Mouse (Mus musculus) ovary, postnatal 14 days (tissue): ENCODE results near the gene Frat1.
"Not testable (repeated sequence)": the region's sequence is repeated elsewhere in the genome, so short reads cannot be mapped to it uniquely, and the experiment has no call there.

ENCODE experiments used
- DNase-seq: peaks from one replicate; pipeline ENCODE4 v3.0.0; 2022; ENCODE audit warnings: low spot score

Frat1 gene

GRCm38 (mm10) chr19:41842706-41843105, 12.9 kb downstream of the Frat1 start:
- no peak for DNase-seq

GRCm38 (mm10) chr19:41844345-41844744, 14.6 kb downstream of the Frat1 start:
- no peak for DNase-seq

GRCm38 (mm10) chr19:41846366-41847090, 16.8 kb downstream of the Frat1 start:
- DNase-seq = no peak

DNA sequence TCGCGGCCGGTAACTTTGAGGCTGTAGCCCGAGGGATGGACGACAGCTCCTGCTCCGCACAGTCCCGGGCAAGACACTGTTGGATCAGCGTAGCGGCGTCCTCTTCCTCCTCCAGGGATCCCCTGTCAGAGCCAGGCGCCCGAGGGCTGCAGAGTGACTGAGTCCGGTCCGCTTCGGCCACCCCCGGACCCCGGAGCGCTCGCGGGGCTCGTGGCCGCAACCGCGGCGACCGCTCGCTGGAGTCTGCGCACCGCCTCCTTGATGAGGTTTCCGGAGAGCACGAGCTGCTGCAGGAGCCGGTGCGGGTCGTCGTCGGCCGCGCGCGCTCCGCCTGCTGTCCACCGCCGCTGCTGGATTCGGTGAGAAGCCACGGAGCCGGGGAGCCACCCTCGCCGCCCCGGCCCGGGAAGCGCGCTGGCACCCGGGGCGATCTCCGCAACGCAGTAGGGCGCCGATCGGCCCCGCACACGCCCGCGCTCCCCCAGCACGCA, 17.4 kb downstream of the Frat1 start:
- DNase-seq = peak; percentile 42

DNA sequence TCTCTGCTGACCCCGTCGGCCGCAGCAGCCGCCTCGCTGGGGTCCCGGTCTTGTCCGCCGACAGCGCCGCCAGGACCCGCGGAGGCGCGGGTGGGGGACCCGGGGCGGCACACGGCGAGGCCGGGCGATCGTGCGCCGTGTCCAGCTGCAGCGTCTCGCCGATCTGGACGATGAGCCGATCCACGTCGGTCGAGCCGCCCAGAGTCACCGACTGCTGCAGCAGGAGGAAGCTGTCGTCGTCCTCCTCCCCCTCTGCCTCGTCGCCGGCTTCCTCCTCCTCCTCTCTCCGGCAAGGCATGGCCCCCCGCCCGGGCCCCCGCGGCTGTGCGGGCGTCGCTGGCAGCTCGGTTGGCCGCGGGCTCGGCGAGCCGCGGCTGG, 17.8 kb downstream of the Frat1 start:
- not testable (repeated sequence) for DNase-seq

- peak; percentile 74 for DNase-seq
Observed at GRCm38 (mm10) chr19:41847992-41848851, 18.5 kb downstream of the Frat1 start, which contains the start of gene Frat2. TSS of gene Frat2 (minus strand) at chr19:41848132.

GRCm38 (mm10) chr19:41850021-41850718, 20.4 kb downstream of the Frat1 start:
- no peak for DNase-seq

GRCm38 (mm10) chr19:41850719-41851543, 21.2 kb downstream of the Frat1 start:
- DNase-seq = no peak

DNA sequence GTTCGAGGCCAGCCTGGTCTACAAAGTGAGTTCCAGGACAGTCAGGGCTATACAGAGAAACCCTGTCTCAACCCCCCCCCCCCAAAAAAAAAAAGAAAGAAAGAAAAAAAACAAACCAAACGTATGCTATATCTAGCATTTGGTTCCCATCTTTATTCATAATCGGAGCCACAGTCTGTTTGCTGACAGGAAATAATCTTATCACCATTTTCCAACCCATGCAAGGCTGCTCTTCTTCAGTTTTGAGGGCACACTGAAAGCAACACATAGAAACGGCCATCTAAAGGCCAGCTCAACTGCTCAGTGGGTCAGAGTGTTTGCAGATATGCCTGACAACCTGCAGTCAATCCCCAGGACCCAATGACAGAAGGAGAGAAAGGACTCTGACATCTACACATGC, 22.7 kb downstream of the Frat1 start:
- DNase-seq = no peak

DNA sequence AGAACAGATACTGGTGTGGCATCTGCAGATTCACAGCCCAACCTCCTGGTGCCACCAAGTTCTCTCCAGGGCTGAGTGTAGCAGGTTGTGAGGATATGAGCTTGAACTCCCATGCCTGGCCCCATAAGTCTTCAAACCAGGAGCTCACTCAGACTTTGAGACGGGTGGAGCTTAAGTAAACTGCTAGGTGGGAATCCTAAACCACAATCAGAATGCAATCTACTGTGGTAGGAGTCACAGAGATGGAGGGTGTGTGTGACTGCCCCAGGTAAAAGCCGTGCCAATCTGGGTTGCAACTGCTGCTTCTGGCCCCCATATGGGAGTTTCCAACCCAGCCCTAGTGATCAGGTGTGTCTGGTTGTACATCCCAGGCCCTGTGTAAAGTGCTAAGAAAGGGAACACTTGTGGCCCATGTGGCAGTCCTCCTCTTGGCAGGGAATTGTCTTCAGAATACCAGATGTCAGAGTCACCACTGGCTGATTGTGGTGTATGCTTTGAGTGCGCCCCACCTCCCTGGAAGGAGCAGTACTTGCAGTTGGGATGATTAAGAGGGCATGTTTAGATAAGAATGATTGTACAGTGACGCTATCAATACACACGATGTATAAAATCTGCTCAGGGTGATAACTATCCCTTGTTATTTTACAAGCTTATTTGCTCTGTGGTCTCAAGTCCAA, 27.5 kb downstream of the Frat1 start:
- DNase-seq = no peak

GRCm38 (mm10) chr19:41857816-41858310, 28.1 kb downstream of the Frat1 start:
- no peak for DNase-seq

- DNase-seq = no peak
Observed at GRCm38 (mm10) chr19:41866707-41867106, 36.9 kb downstream of the Frat1 start.

DNA sequence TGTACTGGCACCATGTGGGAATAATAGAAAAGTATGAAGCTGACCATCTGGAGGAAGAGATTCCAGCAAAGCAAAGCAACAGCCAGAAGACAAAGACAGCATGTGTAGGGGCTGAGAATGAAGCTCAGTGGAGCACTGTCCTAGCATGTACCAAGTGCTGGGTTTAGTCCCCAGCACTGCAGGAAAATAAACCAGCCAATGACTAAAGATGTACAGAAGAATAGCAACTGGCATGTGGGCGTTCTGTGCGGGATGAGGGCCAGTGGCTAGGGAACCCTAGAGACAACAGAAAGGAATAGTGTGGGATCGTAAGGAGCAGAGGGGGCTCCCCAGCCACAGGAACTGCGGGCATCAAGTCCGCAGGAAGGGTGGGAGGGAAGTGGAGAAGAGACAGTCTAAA, 39.5 kb downstream of the Frat1 start:
- no peak for DNase-seq

- not testable (repeated sequence) for DNase-seq
Observed at GRCm38 (mm10) chr19:41869946-41870345, 40.2 kb downstream of the Frat1 start.

- DNase-seq = no peak
Observed at GRCm38 (mm10) chr19:41872285-41872684, 42.5 kb downstream of the Frat1 start.

GRCm38 (mm10) chr19:41874356-41874755, 44.6 kb downstream of the Frat1 start:
- no peak for DNase-seq

DNA sequence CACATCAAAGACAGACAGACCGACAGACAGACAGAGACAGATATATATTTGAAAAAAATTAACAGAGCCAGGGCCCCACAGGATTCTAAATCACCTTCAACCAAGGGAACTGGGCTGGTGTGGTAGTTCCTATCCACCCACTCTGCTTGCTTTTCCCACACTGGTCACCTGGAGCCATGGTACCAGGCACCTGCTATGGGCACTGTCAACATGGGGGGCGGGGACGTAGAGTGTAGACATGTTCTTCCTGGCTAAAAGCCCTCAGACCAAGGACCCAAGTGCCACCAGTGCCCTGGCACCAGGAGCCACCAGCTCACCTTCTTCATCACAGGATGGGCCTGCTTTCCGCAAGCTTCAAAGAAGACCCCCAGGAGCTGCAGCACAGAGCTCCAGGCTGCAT, 52.1 kb downstream of the Frat1 start:
- no peak for DNase-seq
